Mouse (Mus musculus): ENCODE results near the gene Gm29554. TPM values are rescaled to one million over a fixed set of nuclear protein-coding genes. Genes with fewer than 3 reads are reported as not detected.
"Not testable (repeated sequence)": the region's sequence is repeated elsewhere in the genome, so short reads cannot be mapped to it uniquely, and the experiment has no call there.

The Gm29554 gene
- polyA plus RNA-seq (2015; fragmentation: Nextera tagmentation; extraction: Ambion mirVana), result not detected in 2 replicates

GRCm38 (mm10) chrY:12273632-12274031, at the start of gene Gm29554:
Gm29554 (plus strand) TSS chrY:12273932.
- not testable (repeated sequence) for DNase-seq; H3K4me1 ChIP-seq (ENCODE audit: insufficient read depth); H3K9me3 ChIP-seq (ENCODE audit: low read length); H3K27ac ChIP-seq (ENCODE audit: low read depth); H3K27me3 ChIP-seq (ENCODE audit: insufficient read depth, low read length); H3K9ac ChIP-seq (replicated peaks); ATAC-seq; H3K4me3 ChIP-seq (ENCODE audit: low read depth, low read length); H3K36me3 ChIP-seq (replicated peaks; ENCODE audit: insufficient read depth, low read length); H3K4me2 ChIP-seq (ENCODE audit: low read depth, low read length)
- WGBS (ENCODE audit: insufficient replicate concordance), result no CpG with 5 or more reads among the region's 6 CpGs

Other genes with a start within 250 kb of the Gm29554 start
- gene Gm20812, start 108.0 kb downstream of the Gm29554 start, polyA plus RNA-seq (2015; fragmentation: Nextera tagmentation; extraction: Ambion mirVana), result not detected in 2 replicates

All from liver, postnatal 0 days (tissue).